Mouse (Mus musculus) layer of hippocampus, adult 9-11 months (tissue): ENCODE results near the gene Znrf3.
"Not testable (repeated sequence)": the region's sequence is repeated elsewhere in the genome, so short reads cannot be mapped to it uniquely, and the experiment has no call there.

Experiments used
- DNase-seq: peaks from one replicate; pipeline ENCODE4 v3.0.0; 2022

Znrf3 gene

DNA sequence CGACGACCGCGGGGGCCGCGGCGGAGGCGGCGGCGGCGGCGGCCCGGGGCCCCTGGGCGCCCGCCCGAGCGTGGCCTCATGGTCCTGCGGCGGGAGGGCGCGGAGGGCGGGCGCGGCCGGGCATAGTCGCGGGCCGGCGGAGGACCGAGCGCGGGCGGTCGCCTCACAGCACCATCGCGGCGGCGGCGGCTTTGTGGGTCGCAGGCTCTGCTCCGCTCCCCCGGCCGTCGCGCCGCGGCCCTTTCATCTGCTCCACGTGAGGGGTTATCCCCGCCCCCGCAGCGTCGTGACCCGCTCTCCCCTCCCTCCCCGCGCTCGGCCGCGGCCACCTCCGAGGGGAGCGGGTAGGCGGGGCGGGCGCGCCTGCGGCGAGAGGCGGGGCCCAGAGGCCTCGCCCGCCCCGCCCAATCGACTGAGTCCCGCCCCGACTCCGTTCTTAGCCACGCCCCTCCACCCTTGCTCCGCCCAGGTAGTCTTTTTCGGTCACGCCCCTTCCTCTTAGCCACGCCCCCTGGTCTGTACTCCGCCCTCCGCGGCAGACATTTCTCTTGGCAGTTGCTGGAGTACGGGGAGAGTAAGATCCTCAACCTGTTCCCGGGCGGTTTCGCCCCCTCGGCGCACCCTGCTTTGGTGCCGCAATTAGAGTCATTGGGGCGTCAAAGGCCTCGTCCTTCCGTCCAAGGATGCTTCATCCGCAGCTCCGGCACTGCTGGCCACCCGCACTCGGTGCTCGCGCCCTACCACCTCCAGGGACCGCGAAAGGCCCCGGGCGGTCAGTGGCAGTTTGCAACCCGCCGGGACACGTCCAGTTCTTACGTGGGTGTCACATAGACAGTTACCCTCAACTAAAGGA, at the start of gene Znrf3:
TSS of gene Znrf3 (minus strand) at position 249 of the 853 bp plus-strand sequence.
- DNase-seq, result peak; percentile 89

DNA sequence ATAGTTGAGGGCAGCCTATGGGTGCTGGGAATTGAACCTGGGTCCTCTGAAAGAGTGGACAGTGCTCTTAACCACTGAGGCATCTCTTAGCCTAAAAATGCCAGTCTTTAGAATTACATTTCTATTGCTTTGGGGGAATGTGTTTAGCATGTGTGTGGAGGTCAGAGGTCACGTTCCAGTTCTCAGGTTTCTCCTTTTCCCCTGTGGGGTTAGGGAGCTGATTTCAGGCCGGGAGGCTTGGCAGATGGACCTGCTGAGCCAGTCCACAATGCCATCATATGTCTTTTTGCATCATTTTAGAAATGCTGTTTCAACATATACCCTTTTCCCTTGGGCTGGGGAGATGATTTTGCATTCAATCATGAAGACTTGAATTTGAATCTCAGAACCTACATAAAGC, 49.2 kb upstream of the Znrf3 start:
- DNase-seq, result no peak

DNA sequence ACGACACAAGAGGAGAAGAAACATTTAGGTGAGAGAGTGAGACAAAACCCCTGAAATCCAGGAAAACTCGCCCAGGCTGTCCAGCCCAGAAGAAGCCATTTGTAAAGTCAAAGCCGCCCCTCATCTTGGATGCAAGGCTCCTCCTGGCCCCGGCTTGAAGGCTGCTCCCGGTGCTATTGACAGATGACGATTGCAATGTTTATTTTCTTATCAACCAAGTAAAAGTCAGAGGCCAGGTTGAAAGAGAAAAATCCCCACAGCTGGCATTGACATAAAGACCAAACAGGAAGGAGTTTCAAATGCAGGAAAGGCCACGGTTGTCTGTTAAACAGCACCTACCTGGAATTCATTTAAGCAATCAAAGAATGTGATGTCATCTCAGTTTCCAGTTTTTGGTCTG, 47.3 kb upstream of the Znrf3 start:
- no peak for DNase-seq

DNA sequence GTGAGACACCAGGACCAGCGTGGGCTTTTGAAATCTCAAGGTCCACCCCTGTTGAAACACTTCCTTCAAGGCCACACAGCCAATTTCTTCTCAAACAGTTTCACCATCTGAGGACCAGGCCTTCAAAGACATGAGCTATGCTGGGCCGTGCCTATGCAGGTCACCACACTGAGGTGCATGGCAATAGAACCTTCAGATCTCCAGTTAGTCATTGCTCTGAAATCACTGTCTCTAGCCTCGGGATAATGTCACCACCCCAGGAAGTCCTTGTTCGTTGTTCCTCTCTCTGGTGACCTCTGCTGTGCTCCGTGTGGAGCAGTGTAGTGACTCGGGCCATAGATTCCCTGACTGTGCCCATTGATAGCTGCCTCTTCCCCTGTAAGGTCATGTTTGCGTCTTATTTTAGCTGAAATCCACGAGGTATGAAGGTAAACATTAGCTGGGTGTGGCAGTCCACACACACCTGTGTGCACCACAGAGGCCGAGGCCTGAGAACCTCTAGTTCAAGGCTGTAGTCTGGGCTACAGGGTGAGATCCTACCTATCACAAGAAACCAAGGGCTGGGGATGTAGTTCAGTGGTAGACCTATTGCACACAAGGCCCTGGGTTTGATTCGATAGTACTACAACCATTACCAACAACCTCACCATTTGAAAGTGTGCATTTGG, 46.5 kb upstream of the Znrf3 start:
- DNase-seq, result no peak

DNA sequence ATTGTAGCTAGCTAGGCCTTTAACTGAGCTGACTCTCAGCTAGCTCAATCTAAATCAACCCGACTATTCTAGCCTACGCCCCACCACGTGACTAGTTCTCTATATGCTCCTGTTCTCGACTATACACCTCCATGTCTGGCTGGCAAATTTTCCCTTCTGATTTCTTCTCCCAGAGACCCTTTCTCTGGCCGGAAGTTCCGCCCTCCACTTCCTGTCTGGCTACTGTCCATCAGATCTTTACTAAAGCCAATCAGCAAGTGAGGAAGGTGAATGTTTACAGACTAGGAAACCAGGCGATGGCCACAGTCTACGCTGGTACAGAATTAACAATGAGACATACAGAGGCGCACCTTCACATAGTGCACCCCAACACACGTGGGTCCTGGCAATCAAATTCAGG, 44.8 kb upstream of the Znrf3 start:
- DNase-seq, result not testable (repeated sequence)

DNA sequence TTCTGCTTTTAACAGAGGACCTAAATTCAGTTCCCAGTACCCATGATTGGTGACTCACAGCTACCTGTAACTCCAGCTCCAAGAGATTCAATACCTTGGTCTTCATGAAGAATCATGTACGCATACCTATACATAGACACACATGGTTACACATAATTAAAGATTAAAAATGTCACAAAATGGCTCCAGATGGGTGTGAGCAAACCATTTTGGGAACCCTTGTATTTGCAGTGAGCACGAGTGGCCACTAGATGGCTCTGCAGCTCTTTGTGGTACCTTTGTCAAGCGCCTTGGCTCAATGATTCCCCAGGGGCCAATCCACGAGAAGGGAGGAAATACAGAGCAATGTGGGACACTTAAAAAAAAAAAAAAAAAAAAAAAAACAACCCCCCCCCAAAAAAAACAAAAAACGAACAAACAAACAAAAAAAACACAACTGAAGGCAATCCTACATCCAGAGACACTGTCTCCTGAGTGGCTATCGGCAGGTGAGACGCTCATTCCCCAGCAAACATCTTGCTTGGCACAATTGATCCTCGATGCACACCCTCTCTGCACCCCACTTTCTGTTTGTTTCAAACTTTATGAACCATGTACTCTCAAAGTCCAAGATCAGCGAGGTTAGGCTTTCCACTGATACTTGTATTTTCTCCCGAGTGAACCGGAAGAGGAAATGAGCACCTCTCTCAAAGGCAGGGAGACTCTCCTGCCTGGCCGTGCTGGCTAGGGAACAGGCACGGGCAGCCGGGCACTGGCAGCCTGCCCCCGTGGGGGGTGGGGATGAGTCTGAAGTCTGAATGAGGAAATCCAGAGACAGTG, 40.8 kb upstream of the Znrf3 start:
- peak; percentile 78 for DNase-seq

DNA sequence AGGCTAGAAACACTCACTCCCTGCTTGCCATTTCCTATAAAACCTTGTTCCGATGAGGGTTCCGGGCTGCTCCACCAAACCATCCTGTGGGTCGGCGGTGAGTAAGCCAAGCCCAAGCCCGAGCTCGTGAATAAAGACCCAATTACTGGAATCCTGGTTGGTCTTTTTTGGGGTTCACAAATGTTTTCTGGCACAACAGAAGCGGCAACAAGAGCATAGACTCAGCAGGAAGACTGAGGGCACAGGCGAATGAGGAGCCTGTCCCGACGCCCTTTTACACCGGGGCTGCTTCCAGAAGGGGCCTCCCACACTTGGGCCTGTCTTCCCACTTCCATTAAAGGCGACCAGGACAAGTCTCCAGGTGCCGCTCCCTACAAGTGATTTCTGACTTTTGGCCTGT, 37.9 kb upstream of the Znrf3 start:
- no peak for DNase-seq

DNA sequence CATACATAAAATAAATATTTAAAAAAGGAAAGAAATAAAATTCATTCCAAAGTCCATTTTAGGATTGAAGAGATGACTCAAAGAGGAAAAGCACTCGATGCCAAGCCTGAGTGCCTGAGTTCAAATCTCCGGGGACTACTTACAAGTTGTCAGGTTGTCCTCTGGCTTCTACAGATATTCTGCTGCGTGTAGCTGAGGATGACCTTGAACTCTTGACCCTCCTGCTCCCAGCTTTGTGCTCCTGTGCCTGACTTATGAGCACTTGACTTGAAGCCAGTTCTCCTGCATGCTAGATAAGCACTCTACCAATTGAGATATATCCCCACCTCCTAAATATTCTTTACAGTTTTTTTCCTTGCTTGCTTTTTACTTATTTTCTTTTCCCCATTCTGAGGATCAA, 34.2 kb upstream of the Znrf3 start:
- DNase-seq, result no peak

DNA sequence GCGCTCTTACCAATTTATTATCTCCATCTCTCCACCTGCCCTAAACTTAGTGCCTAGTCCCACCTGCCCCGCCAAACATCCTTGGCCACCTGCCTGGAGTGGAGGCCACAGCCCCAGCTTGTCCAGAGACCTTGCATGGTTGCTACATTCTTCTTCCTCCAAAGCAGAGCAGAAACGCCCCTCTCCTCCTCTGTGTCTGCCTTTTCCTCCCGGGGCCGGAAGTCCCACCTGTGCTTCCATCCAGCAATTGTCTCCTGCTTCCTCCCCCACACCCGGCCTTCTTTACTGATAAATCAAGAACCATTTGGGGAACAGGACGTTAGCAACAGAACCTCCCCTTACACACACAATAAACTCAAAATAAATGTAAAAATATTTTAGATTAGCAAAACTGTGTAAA, 33.5 kb upstream of the Znrf3 start:
- DNase-seq, result no peak

DNA sequence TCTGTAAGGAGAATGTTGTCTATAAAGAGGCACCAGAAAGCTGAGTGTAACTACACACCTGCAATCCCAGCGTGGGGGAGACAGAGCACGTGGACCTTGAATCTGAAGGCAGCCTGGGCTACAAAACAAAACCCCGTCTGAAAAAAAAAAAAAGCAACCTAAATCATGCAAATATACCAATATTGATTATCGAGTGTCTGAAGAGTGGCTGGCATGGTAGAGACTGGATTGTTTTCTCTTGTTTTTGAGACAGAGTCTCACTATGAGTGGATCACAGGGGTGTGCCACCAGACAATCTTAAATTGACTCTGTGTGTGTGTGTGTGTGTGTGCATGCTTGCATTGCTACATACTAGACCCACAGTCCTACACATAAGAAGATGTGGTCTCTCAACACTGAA, 32.2 kb upstream of the Znrf3 start:
- no peak for DNase-seq

DNA sequence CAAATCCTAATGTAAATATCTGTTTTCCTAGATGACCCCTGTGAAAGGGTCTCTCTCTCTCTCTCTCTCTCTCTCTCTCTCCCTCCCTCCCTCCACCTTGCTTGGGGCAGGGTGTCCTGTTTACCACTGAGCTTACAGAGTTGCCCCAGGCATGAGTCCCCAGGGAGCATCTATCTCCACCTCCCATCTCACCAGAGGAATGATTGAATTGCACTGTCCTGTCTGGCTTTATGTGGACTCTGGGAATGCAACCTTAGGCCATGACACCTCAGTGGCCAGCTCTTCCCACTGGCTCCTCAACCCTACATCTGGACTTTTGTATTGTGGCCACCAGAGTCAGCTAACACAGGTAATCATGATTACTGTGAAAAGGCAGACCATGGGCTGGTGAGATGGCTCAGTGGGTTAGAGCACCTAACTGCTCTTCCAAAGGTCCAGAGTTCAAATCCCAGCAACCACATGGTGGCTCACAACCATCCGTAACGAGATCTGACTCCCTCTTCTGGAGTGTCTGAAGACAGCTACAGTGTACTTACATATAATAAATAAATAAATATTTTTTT, 31.0 kb upstream of the Znrf3 start:
- DNase-seq, result not testable (repeated sequence)

DNA sequence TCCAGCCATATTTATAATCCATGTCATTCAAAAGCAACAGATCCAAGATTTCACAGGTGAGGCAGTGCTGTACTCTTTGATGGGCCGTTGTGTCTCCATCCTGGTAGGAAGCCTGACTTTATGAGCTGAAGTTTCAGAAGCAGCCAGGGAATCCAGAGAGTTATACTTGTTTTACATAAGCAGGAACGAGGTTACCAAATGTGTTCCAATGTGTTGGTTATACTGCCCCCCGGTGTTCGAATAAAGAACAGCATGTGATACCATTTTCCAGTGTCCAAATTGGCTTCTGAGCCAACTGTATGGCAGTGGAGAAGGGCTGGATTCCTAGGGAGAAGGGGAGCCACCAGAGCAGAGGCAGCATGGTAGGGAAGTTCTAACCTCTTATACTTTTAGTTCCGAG, 29.5 kb upstream of the Znrf3 start:
- DNase-seq, result peak; percentile 40

DNA sequence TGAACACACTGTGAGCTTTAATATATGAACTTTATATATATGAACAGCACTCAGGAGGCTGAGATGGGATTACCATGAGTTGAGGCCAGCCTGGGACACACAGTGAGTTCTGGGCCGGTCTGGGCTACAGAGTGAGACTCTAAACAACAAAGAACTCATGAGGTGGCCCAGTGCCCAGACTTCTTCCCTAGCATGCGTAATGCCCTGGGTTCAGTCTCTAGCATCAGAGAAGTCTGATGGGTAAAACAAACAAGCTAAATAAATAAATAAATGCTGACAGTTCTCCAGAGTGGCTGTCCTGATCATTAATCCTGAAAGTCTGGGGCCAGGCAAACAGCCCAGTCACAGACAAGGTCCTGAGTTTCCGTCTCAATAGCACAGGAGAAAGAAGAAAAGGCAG, 25.4 kb upstream of the Znrf3 start:
- no peak for DNase-seq

DNA sequence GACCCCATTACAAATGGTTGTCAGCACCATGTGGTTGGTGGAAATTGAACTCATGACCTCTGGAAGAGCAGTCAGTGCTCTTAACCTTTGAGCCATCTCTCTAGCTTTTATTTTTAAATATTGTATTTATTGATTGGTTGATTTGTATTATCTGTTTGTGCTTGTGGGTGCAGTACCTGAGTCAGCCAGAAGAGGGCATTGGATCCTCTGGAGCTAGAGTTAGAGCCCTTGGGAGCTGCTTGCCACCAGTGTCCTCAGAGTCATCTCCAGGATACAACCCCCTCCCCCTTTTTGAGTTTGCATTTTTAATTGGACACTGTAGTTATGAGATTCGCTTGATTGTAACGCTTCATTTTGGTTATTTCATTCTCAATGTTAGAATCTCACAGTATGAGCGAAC, 24.4 kb upstream of the Znrf3 start:
- DNase-seq, result no peak

DNA sequence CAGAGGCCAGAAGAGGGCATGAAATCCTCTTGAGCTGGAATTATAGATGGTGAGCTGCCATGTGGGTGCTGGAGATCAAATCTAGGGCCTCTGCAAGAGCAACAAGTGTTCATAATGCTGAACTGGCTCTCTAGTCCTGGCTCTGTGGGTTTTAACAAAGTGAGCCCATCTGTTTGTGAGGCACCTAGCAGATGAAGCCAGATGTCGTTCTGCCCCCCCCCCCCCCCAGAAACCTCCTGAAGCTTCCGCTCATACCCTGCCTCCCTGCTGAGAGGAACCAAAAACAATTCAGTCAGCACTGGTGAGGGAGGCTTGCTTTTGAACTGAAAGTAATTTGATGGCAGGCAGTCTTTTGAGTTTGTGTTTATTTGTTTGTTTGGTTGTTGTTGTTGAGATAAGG, 23.8 kb upstream of the Znrf3 start:
- no peak for DNase-seq

DNA sequence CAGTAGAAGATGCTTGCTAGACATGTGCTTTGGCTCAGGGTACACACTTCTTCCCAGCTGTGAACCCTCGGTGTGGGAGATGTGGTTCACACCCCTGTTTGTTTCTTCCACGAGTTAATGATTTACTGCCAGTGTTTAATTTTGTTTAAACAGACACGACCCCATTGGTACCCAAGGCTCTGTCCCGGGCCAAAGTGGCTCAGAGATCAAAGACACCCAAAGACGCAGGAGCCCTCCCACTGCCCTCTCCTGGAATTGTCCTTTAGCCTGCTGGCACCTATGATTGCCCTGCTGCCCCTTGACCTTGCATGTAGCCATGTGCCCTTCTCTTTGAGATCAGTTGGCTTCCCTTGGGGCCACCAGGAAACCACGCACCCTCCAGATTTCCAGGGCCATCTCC, 7.3 kb upstream of the Znrf3 start:
- DNase-seq, result no peak

DNA sequence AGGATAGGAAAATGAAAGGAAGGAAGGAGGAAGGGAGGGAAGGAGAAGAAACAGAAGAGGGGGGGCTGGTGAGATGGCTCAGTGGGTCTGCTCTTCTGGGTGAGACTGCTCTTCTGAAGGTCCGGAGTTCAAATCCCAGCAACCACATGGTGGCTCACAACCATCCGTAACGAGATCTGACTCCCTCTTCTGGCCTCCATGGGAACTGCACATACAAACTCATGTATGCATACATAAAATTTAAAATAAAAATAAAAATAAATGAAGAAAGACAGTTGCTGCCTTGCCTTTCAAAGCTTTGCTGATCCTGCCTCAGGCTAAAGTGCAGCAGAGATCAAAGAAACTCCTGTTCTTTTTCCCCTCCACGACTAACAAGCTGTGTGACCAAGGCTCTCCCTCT, 6.7 kb upstream of the Znrf3 start:
- no peak for DNase-seq

DNA sequence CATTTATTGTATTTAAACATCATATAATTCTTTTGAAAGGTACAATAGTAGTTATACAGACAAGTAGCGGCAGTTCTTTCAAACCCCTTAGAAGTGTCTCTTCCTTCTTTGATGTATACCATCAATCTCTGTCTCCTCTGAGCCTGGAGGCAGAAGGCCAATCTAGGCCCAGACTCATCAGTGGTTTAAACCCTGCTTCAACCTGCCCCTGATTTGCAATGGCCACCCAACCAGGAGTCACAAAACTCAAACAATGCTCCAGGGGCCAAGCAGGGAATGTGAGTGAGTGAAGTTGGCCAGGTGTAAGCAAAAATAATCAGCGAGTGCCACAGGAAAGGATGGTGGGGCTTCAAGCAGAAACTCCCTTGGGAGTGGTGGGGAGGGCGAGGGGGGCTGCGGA, 6.1 kb upstream of the Znrf3 start:
- no peak for DNase-seq

DNA sequence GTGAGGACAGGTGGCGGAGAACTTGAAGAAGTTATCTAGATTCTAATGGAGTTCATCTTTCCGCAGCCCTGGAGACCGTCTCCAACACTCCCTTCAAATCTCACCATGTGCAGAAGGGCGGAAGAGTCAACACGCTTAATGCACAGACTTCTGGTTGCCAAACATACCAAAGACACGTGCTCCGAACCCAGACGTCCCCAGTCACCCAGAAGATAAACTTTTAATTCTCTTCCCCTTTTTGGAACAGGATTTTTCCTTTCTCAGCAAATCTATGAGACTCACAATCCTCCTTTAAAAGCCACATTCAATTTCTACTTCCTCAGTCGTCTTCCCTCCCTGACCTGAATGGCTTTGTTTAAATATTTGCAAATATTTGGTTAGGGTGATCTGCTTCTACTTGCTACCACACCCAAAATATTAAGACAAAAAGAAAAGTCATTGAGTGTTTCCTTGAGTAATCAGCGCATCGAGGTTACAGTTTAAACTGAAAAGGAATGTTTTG, 856 bp upstream of the Znrf3 start:
- no peak for DNase-seq

DNA sequence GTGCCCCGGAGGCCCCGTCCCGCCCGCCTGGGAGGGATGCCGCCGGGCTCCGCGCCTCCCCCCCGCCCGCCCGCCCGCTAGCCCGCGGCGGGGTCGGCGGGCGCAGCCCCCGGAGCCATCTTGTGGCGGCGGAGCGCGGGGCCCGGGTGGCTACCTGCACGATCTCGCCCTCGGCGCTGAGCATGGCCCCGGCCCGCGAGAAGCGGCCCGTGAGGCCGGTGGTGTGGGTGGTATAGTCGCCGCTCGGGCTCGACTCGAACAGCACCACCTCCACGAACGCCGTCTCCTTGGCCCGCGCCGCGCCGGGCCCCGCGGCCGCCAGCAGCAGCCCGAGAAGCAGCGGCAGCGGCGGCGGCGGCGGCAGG, 431 bp downstream of the Znrf3 start:
- peak; percentile 15 for DNase-seq

DNA sequence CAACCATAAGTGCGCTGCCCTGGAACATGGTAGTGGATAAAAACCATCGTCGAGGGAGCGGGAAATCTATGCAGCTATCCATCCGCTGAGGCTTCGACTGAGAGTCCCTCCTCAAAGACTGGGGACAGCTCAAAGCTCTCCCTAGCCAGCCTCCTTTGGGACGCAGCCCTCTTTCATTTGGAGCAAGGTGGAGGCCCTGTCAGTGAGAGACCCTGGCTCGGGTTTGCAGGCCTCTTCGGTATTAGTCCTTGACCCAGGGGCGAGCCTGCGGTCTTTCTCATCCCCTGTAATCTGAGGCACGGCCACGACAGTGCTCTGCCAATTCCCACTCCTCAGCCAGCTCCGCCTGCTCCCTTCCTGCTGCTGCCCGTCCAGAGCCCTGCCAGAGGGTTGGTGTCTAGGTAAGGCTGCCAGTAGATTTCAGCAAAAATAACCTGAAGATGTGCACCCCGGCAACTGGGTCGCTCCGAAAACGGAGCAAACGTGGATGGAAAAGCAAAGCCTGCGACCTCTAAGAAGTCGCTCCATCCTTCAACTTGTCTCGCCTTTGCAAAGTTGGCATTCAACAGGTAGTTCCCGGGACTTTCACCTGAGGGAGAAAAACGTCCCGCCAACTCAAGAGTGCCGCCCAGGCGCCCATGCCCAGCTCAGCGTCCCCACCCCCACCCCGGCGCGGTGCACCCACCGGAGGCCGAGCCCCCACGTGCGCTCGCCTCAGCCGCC, 975 bp downstream of the Znrf3 start:
- DNase-seq, result peak; percentile 8

DNA sequence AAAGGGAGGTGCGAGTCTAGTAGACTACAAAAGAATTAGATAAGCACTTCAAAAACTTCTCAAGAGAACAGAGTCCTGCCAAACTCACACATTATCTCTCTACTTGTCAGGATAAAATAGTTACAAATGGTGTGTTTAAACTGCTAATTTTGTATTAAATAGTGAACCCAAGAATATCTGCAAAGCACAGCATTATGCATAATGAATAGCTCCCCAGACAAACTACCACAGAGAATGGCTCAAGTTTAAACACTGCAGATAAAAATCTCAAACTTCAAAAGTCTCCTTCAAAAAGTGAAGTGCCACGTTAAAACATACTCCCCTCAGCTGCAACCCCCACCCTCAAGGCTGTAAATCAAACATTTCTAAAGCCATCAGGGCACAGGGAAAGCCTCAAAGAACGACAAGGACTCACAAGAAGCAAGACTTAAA, 2.0 kb downstream of the Znrf3 start:
- DNase-seq, result no peak

DNA sequence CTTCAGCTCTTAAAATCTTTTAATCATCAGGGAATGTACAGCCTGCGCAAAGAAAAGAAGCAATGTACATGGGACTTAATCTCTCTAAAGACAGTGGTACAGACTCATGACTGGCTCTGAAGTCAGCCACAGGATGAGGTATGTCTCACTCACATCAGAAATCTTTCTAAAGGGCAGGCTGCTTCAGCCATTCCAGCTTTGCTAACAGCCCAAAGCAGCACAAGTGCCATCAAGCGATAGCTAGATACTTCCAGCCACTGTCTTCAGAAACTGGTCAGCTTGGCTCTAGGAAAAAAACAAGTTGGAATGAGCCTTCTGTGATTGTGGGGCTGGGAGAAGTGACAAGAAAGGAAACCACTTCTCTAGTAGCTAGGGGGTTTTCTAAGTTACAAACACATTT, 7.0 kb downstream of the Znrf3 start:
- no peak for DNase-seq
